Mouse (Mus musculus) adrenal gland (tissue): ENCODE measurements around the gene Spag9.

Experiments
- intact Hi-C: fragments of 180-260 bp; cut with DNase I; formaldehyde crosslinking; loops from one replicate; pipeline ENCODE4 v1.15.1; 2025

The Spag9 gene

GRCm38 (mm10) chr11:94129261-94130059, 133.6 kb downstream of the Spag9 start:
- intact Hi-C loops: loop anchor here (5.0 to 10.0 kb wide), 3 partner anchors 148 to 358 kb away; partner anchors contain the start of gene Spata20

GRCm38 (mm10) chr11:94130118-94131095, 134.5 kb downstream of the Spag9 start:
- intact Hi-C loops: no loop called here

GRCm38 (mm10) chr11:94133344-94133955, 137.6 kb downstream of the Spag9 start:
- intact Hi-C loops: loop anchor here (2.0 kb wide), 1 partner anchor 79 kb away; no protein-coding TSS in a partner anchor

GRCm38 (mm10) chr11:94134076-94134838, 138.4 kb downstream of the Spag9 start:
- intact Hi-C loops: no loop called here

- intact Hi-C loops: loop anchor here (2.0 kb wide), 1 partner anchor 23 kb away; no protein-coding TSS in a partner anchor
These were observed 139.7 kb downstream of the Spag9 start for GRCm38 (mm10) chr11:94135581-94136001.

- intact Hi-C loops: loop anchor here (2.0 kb wide), 1 partner anchor 22 kb away; no protein-coding TSS in a partner anchor
These were observed 140.8 kb downstream of the Spag9 start for GRCm38 (mm10) chr11:94136656-94137055.

GRCm38 (mm10) chr11:94137326-94138061, 141.6 kb downstream of the Spag9 start:
- intact Hi-C loops: loop anchor here (2.0 kb wide), 1 partner anchor 21 kb away; no protein-coding TSS in a partner anchor

GRCm38 (mm10) chr11:94138411-94139231, 142.7 kb downstream of the Spag9 start:
- intact Hi-C loops: no loop called here

GRCm38 (mm10) chr11:94139232-94139620, 143.3 kb downstream of the Spag9 start:
- intact Hi-C loops: no loop called here

- intact Hi-C loops: no loop called here
These were observed 144.6 kb downstream of the Spag9 start for GRCm38 (mm10) chr11:94140540-94140939.

- intact Hi-C loops: no loop called here
These were observed 145.7 kb downstream of the Spag9 start for GRCm38 (mm10) chr11:94141564-94141963.

GRCm38 (mm10) chr11:94143336-94143735, 147.4 kb downstream of the Spag9 start:
- intact Hi-C loops: no loop called here

GRCm38 (mm10) chr11:94144771-94145539, 149.1 kb downstream of the Spag9 start:
- intact Hi-C loops: no loop called here

- intact Hi-C loops: no loop called here
These were observed 150.2 kb downstream of the Spag9 start for GRCm38 (mm10) chr11:94146049-94146605.

- intact Hi-C loops: no loop called here
These were observed 151.0 kb downstream of the Spag9 start for GRCm38 (mm10) chr11:94146733-94147485.

GRCm38 (mm10) chr11:94148105-94148696, 152.3 kb downstream of the Spag9 start:
- intact Hi-C loops: no loop called here
